Mouse (Mus musculus) CH12.LX (cell line): ENCODE measurements around the gene Map6. TPM values are rescaled to one million over a fixed set of nuclear protein-coding genes. Genes with fewer than 3 reads are reported as not detected.

ENCODE experiments used
- DNase-seq: peaks from one replicate; pipeline ENCODE4 v3.0.0-alpha.2; 2013; ENCODE audit errors: extremely low read depth
- H3K27ac ChIP-seq: 2 replicates; pipeline ENCODE4 v1.5.1; 2012; ENCODE audit warnings: low read depth, mild to moderate bottlenecking, control low read depth, moderate library complexity; ENCODE audit not compliant: insufficient read depth
- H3K27me3 ChIP-seq: replicated peaks from 2 replicates; pipeline ENCODE3; 2012; ENCODE audit warnings: inconsistent platforms
- H3K36me3 ChIP-seq, 2 experiments: replicated peaks in 1 of 2; 2 replicates each; pipeline versions ENCODE3 to v1.6.1; 2012; ENCODE audit warnings: inconsistent platforms in 1 of 2, low read length in 1 of 2, mild to moderate bottlenecking in 1 of 2, mixed read lengths in 1 of 2, moderate library complexity in 1 of 2; ENCODE audit not compliant: control insufficient read depth in 1 of 2, insufficient read depth in 1 of 2
- H3K4me1 ChIP-seq, 2 experiments: 2 replicates each; pipeline ENCODE4 v1.6.1; 2012; ENCODE audit warnings: inconsistent platforms in 1 of 2, moderate library complexity in 1 of 2; ENCODE audit not compliant: insufficient read depth in 2 of 2, control insufficient read depth in 1 of 2
- H3K4me2 ChIP-seq: 2 replicates; pipeline ENCODE4 v1.6.1; 2012; ENCODE audit warnings: low read depth, mild to moderate bottlenecking, control low read depth; ENCODE audit not compliant: poor library complexity, insufficient read depth, severe bottlenecking
- H3K4me3 ChIP-seq, 3 experiments: fragments of 150-350 bp in 1 of 3; sonication (generic) in 1 of 3; replicated peaks in 1 of 3; 2 replicates each; pipeline versions ENCODE3 to v1.5.1; 2011 to 2012; ENCODE audit warnings: low read depth in 2 of 3, low read length in 2 of 3, mild to moderate bottlenecking in 2 of 3, moderate library complexity in 2 of 3, control low read depth in 1 of 3, improper control_type of control experiment in 1 of 3, inconsistent platforms in 1 of 3, mixed read lengths in 1 of 3; ENCODE audit not compliant: poor library complexity in 1 of 3
- H3K79me2 ChIP-seq: replicated peaks from 2 replicates; pipeline ENCODE4 v1.6.1; 2012; ENCODE audit warnings: mild to moderate bottlenecking, moderate library complexity; ENCODE audit not compliant: control insufficient read depth, poor library complexity, insufficient read depth, severe bottlenecking; ENCODE audit errors: extremely low read depth
- H3K9ac ChIP-seq: 2 replicates; pipeline ENCODE4 v1.6.1; 2012; ENCODE audit warnings: low read depth, mild to moderate bottlenecking, control low read depth, moderate library complexity; ENCODE audit not compliant: insufficient read depth
- H3K9me3 ChIP-seq: replicated peaks from 2 replicates; pipeline ENCODE3; 2012; ENCODE audit warnings: low read length, inconsistent platforms, mixed read lengths
- BHLHE40 ChIP-seq: IDR thresholded peaks from 2 replicates; pipeline ENCODE4 v1.6.1; 2011; ENCODE audit warnings: mild to moderate bottlenecking, low read depth, low read length, improper control_type of control experiment
- CTCF ChIP-seq, 2 experiments: IDR thresholded peaks in 1 of 2; conservative IDR thresholded peaks in 1 of 2; 2 replicates each; pipeline ENCODE4 v1.5.1; 2011 to 2012; ENCODE audit warnings: low read depth in 2 of 2, low read length in 2 of 2, improper control_type of control experiment in 1 of 2, inconsistent platforms in 1 of 2, mild to moderate bottlenecking in 1 of 2, moderate library complexity in 1 of 2
- ETS1 ChIP-seq: conservative IDR thresholded peaks from 2 replicates; pipeline ENCODE4 v1.6.1; 2012; ENCODE audit warnings: low read depth, mild to moderate bottlenecking, inconsistent platforms, low read length, improper control_type of control experiment, moderate library complexity
- GABPA ChIP-seq: IDR thresholded peaks from 2 replicates; pipeline ENCODE4 v1.6.1; 2012; ENCODE audit warnings: low read depth, low read length, improper control_type of control experiment, inconsistent platforms; ENCODE audit not compliant: insufficient replicate concordance
- HCFC1 ChIP-seq: IDR thresholded peaks from 2 replicates; pipeline ENCODE4 v1.6.1; 2012; ENCODE audit warnings: low read depth, mild to moderate bottlenecking, inconsistent platforms, low read length, improper control_type of control experiment
- IRF4 ChIP-seq: IDR thresholded peaks from 2 replicates; pipeline ENCODE4 v1.6.1; 2014; ENCODE audit warnings: low read depth, mild to moderate bottlenecking, inconsistent platforms, low read length, improper control_type of control experiment
- JUN ChIP-seq: IDR thresholded peaks from 2 replicates; pipeline ENCODE4 v1.6.1; 2011; ENCODE audit warnings: low read depth, mild to moderate bottlenecking, low read length, improper control_type of control experiment, moderate library complexity; ENCODE audit not compliant: insufficient read depth
- JUND ChIP-seq: conservative IDR thresholded peaks from 2 replicates; pipeline ENCODE4 v1.6.1; 2011; ENCODE audit warnings: low read depth, low read length, improper control_type of control experiment
- KAT2A ChIP-seq: IDR thresholded peaks from 2 replicates; pipeline ENCODE4 v1.6.1; 2012; ENCODE audit warnings: low read length, improper control_type of control experiment, inconsistent platforms; ENCODE audit not compliant: insufficient replicate concordance
- MAFK ChIP-seq: IDR thresholded peaks from 2 replicates; pipeline ENCODE4 v1.6.1; 2011; ENCODE audit warnings: low read length, improper control_type of control experiment; ENCODE audit not compliant: insufficient replicate concordance
- MAX ChIP-seq: IDR thresholded peaks from 2 replicates; pipeline ENCODE4 v1.6.1; 2011; ENCODE audit warnings: low read length, improper control_type of control experiment
- MXI1 ChIP-seq: IDR thresholded peaks from 2 replicates; pipeline ENCODE4 v1.6.1; 2011; ENCODE audit warnings: mild to moderate bottlenecking, low read depth, low read length, improper control_type of control experiment
- NELFE ChIP-seq: IDR thresholded peaks from 2 replicates; pipeline ENCODE4 v1.6.1; 2011; ENCODE audit warnings: low read depth, low read length, improper control_type of control experiment
- POLR2A ChIP-seq: IDR thresholded peaks from 2 replicates; pipeline ENCODE4 v1.6.1; 2011; ENCODE audit warnings: low read depth, mild to moderate bottlenecking, improper control_type of control experiment, low read length
- TCF12 ChIP-seq: IDR thresholded peaks from 2 replicates; pipeline ENCODE4 v1.6.1; 2014; ENCODE audit warnings: low read depth, mild to moderate bottlenecking, inconsistent platforms, low read length, improper control_type of control experiment
- USF1 ChIP-seq: IDR thresholded peaks from 2 replicates; pipeline ENCODE4 v1.6.1; 2014; ENCODE audit warnings: low read depth, mild to moderate bottlenecking, inconsistent platforms, low read length, improper control_type of control experiment
- ZC3H11A ChIP-seq: IDR thresholded peaks from 2 replicates; pipeline ENCODE4 v1.6.1; 2012; ENCODE audit warnings: low read depth, mild to moderate bottlenecking, inconsistent platforms, low read length, improper control_type of control experiment
- ZMIZ1 ChIP-seq: IDR thresholded peaks from 2 replicates; pipeline ENCODE4 v1.6.1; 2012; ENCODE audit warnings: low read depth, mild to moderate bottlenecking, inconsistent platforms, low read length, improper control_type of control experiment
- dilution Hi-C: fragments of 300-500 bp; cut with MboI; formaldehyde crosslinking; loops from 2 replicates; pipeline ENCODE4 v1.14.3; 2020; ENCODE audit warnings: low sequenced_read_pairs; ENCODE audit not compliant: extremely low pct_unique_long_range_greater_than_20kb, extremely low pct_ligation_motif_present
- in situ Hi-C: fragments of 300-500 bp; cut with MboI; formaldehyde crosslinking; loops from 3 replicates; pipeline ENCODE4 v1.14.3; 2019; ENCODE audit warnings: low sequenced_read_pairs, low pct_ligation_motif_present, low pct_unique_long_range_greater_than_20kb, mixed read lengths
- polyA plus RNA-seq: library from polyadenylated mRNA; unstranded; fragments of >175 nt; gene quantifications from 2 replicates; pipeline ENCODE4 v1.2.1, GENCODE M21; 2012; ENCODE audit warnings: low read depth; ENCODE audit not compliant: insufficient read length
- total RNA-seq, 2 experiments: library from RNA; depleted of rRNA; stranded (reverse); fragments of 300-350 nt in 1 of 2; fragments of >200 nt in 1 of 2; gene quantifications; 2 replicates each; pipeline ENCODE4 v1.2.3; 2012 to 2014

Gene Map6
- total and polyA plus RNA-seq, 3 experiments: 0.32 to 1.4 (median 1.1) TPM

DNA sequence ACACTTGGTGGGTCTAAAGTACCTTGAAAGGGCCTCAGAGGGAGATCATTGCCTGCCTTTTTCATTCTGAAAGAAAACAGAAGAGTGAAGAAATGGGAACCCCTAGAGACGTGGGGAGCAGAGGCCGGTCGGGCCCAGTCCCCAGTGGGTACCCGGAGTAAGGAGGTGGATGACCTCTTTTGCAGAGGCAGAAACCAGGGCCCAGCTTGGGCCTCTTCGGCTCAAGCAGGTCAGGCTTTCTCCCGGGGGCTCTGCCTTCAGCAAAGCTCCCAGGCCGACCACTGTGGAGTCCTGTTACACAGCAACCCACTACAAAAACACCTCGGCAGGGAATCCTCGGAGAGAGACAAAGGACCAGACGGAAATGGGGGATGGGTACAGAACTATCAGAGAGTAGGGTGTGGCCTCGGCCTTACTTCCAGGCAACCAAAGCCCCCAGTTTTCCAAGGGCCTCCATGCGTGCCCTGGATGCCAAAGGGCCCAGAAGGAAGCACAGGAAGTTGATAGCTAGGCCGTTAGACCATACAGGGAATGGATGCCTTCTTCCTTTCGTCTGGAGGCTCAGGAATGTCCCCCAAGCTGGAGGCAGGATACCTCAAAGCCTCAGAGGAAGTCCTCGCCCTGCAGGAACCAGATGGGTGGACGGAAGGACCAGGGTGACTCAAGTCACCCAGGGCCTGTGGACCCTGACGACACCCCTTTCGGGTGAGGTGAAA is 84.7 kb downstream of the Map6 start:
- in situ Hi-C loops (no loop called here), dilution Hi-C loops (no loop called here)
- H3K9ac ChIP-seq: no peak overlapping the region
- no peaks in the 10 kb centered on the region for H3K9me3 ChIP-seq
- no peak for TF ChIP-seq GABPA
- no peak for TF ChIP-seq TCF12
- no peak for TF ChIP-seq MAFK
- no peak for TF ChIP-seq JUN
- TF ChIP-seq USF1: no peak
- no peak for TF ChIP-seq NELFE
- no peak for TF ChIP-seq POLR2A
- no peak for TF ChIP-seq ETS1
- TF ChIP-seq JUND: no peak
- TF ChIP-seq MXI1: no peak
- no peak for DNase-seq
- no peaks in the 10 kb centered on the region for H3K79me2 ChIP-seq
- H3K27me3 ChIP-seq: no peaks in the 10 kb centered on the region
- H3K4me3 ChIP-seq: no peak overlapping the region
- peaks cover 6 to 18% of the 10 kb centered on the region in 2 experiments for H3K4me1 ChIP-seq
- H3K4me2 ChIP-seq: no peak overlapping the region
- H3K27ac ChIP-seq: no peak overlapping the region
- no peaks in the 10 kb centered on the region for H3K36me3 ChIP-seq

DNA sequence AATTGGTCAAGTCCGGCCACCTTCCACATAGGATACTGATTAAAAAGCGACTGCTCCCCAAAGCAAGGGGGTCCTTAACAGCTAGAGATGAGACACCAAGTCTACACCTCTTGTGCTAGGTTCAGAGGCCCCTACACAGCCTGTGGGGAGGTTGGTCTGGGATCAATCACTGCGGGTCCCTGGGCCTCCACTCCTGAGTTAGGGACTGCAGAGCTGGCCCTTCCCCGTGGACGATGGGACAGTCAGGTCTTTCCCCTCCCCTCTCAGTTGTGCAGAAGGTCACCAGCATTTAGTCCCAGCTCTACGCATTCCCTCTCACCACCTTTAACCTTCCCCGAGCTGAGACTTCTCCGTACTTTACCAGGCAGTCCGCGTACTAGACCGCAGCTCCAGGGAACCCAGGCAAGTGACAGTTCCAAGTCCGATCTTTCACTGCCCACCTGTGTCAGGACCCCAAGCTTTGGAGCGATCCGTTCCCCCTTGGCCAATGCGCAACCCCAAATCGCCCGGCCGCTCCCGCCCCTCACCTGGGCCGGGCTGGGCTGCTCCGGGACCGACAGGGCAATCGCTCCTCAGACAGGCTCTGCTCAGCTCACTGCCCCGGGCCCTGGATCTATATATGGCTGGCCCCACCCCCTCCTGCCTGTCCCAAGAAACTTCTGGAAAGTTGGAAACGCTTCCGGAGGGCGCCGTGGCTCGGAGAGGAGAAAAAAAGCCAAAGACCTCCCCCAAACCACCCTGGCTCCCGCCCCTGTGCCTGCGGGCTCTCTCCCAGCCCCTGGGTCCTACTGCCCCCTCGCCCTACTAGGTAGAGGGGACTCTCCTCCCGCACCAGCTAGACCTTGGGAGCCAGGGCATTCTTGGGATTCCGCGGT is 85.5 kb downstream of the Map6 start, which contains the start of gene Serpinh1:
Gene Serpinh1, minus strand, starts transcription at position 714 of the 875 bp plus-strand sequence.
- H3K4me2 ChIP-seq: no peak within 1 kb of the TSS
- no peak within 1 kb of the TSS for H3K9ac ChIP-seq
- H3K79me2 ChIP-seq: no peaks in the 10 kb centered on the region
- no peak for TF ChIP-seq NELFE
- no peak for TF ChIP-seq USF1
- no peak for TF ChIP-seq ZMIZ1
- no peak for TF ChIP-seq KAT2A
- no peak for TF ChIP-seq HCFC1
- TF ChIP-seq IRF4: no peak
- TF ChIP-seq MAX: no peak
- no peak for TF ChIP-seq ZC3H11A
- TF ChIP-seq MXI1: no peak
- no peak for TF ChIP-seq BHLHE40
- TF ChIP-seq CTCF (conservative IDR thresholded peaks at IDR 0.05 in 1 of 2, IDR thresholded peaks at IDR 0.05 in 1 of 2; ENCODE audit: low read depth in 2 of 2, low read length in 2 of 2): no peak
- dilution Hi-C loops (no loop called here), in situ Hi-C loops (no loop called here)
- no peaks in the 10 kb centered on the region for H3K36me3 ChIP-seq
- no peak within 1 kb of the TSS for H3K27ac ChIP-seq
- no peak within 1 kb of the TSS for H3K4me3 ChIP-seq
- no peaks in the 10 kb centered on the region for H3K27me3 ChIP-seq
- peaks cover 10 to 24% of the 10 kb centered on the region in 2 experiments for H3K4me1 ChIP-seq
- DNase-seq: no peak
- no peaks in the 10 kb centered on the region for H3K9me3 ChIP-seq
